Mouse (Mus musculus) spleen, postnatal 4 days (tissue): ENCODE measurements around the gene Prg3.

Experiments
- DNase-seq, 2 experiments: peaks; one replicate each; pipeline ENCODE4 v3.0.0; 2022; ENCODE audit warnings: low spot score in 2 of 2

Prg3 gene

GRCm38 (mm10) chr2:84987930-84988329 lies at the start of gene Prg3:
Gene Prg3, plus strand, starts transcription at chr2:84988215.
- no peak for DNase-seq

- peak; percentile 79 to 87 for DNase-seq
Observed at GRCm38 (mm10) chr2:84938249-84938946, 49.6 kb upstream of the Prg3 start.

- DNase-seq, result no peak
Observed at GRCm38 (mm10) chr2:84939306-84939705, 48.7 kb upstream of the Prg3 start.

- DNase-seq, result peak; percentile 40 to 69
Observed at GRCm38 (mm10) chr2:84939711-84940110, 48.3 kb upstream of the Prg3 start.

GRCm38 (mm10) chr2:84941332-84941731 lies 46.7 kb upstream of the Prg3 start:
- no peak for DNase-seq

- DNase-seq, result no peak
Observed at GRCm38 (mm10) chr2:84941795-84942194, 46.2 kb upstream of the Prg3 start.

- DNase-seq, result no peak
Observed at GRCm38 (mm10) chr2:84947154-84947771, 40.8 kb upstream of the Prg3 start.

- peak in 1 of 2 experiments; percentile 56 for DNase-seq
Observed at GRCm38 (mm10) chr2:84948252-84948651, 39.8 kb upstream of the Prg3 start.

- no peak for DNase-seq
Observed at GRCm38 (mm10) chr2:84948721-84949120, 39.3 kb upstream of the Prg3 start.

GRCm38 (mm10) chr2:84951027-84951426 lies 37.0 kb upstream of the Prg3 start:
- DNase-seq, result no peak

GRCm38 (mm10) chr2:84952251-84952650 lies 35.8 kb upstream of the Prg3 start:
- DNase-seq, result no peak

- no peak for DNase-seq
Observed at GRCm38 (mm10) chr2:84952693-84953092, 35.3 kb upstream of the Prg3 start.

- no peak for DNase-seq
Observed at GRCm38 (mm10) chr2:84955435-84955834, 32.6 kb upstream of the Prg3 start.

GRCm38 (mm10) chr2:84956274-84956673 lies 31.7 kb upstream of the Prg3 start:
- DNase-seq, result peak; percentile 76 to 91

GRCm38 (mm10) chr2:84958588-84959264 lies 29.3 kb upstream of the Prg3 start:
- DNase-seq, result no peak

GRCm38 (mm10) chr2:84961300-84961699 lies 26.7 kb upstream of the Prg3 start:
- DNase-seq, result no peak

GRCm38 (mm10) chr2:84961901-84962300 lies 26.1 kb upstream of the Prg3 start:
- no peak for DNase-seq

- no peak for DNase-seq
Observed at GRCm38 (mm10) chr2:84962906-84963507, 25.0 kb upstream of the Prg3 start.

GRCm38 (mm10) chr2:84964111-84964801 lies 23.8 kb upstream of the Prg3 start:
- no peak for DNase-seq

- no peak for DNase-seq
Observed at GRCm38 (mm10) chr2:84967318-84967991, 20.6 kb upstream of the Prg3 start.

GRCm38 (mm10) chr2:84975580-84975979 lies 12.4 kb upstream of the Prg3 start:
- no peak for DNase-seq
